Mouse (Mus musculus) granulocyte monocyte progenitor cell, adult 5-6 weeks (primary cell): Measurements from ENCODE around the gene Gpr161. TPM values are rescaled to one million over a fixed set of nuclear protein-coding genes. Genes with fewer than 3 reads are reported as not detected.
A peak's percentile ranks its signal among the peaks of the same experiment; 100 is the strongest.

Experiments
- ATAC-seq: replicated peaks from 2 replicates; pipeline ENCODE4 v1.8.0; 2016; ENCODE audit warnings: mild to moderate bottlenecking, moderate TSS enrichment, inconsistent platforms; ENCODE audit not compliant: poor library complexity, severe bottlenecking
- total RNA-seq, 2 experiments: library from RNA; stranded (forward) in 1 of 2; stranded (reverse) in 1 of 2; fragments of 200-712, 200-1000 nt in 1 of 2; fragments of >200 nt in 1 of 2; fragmentation: Nextera tagmentation in 1 of 2; gene quantifications; 2 replicates each; pipeline ENCODE4 v1.2.3; 2014 to 2017

Gpr161 gene
- total RNA-seq (2014; fragmentation: Nextera tagmentation) (0.17 and 0.21 TPM in 2 replicates), total RNA-seq (2017) (0.05 and 0.60 TPM in 2 replicates)

GRCm38 (mm10) chr1:165295489-165295888 lies at the start of gene Gpr161:
TSS of gene Gpr161 (plus strand) at chr1:165295789.
- ATAC-seq: no peak

GRCm38 (mm10) chr1:165246587-165246986 lies 49.0 kb upstream of the Gpr161 start:
- ATAC-seq: no peak

GRCm38 (mm10) chr1:165247085-165247484 lies 48.5 kb upstream of the Gpr161 start:
- ATAC-seq: no peak

- ATAC-seq: no peak
Measured at GRCm38 (mm10) chr1:165247788-165248187, 47.8 kb upstream of the Gpr161 start.

- ATAC-seq: peak; percentile 48; the same call in 1 of the 2 replicates
Measured at GRCm38 (mm10) chr1:165248842-165249241, 46.7 kb upstream of the Gpr161 start.

GRCm38 (mm10) chr1:165250546-165250945 lies 45.0 kb upstream of the Gpr161 start:
- ATAC-seq: no peak

GRCm38 (mm10) chr1:165252027-165252671 lies 43.4 kb upstream of the Gpr161 start:
- peak; percentile 77; the same call in 1 of the 2 replicates for ATAC-seq

- ATAC-seq: no peak
Measured at GRCm38 (mm10) chr1:165274946-165275345, 20.6 kb upstream of the Gpr161 start.

GRCm38 (mm10) chr1:165280741-165281140 lies 14.8 kb upstream of the Gpr161 start:
- no peak for ATAC-seq

- peak; percentile 79 for ATAC-seq
Measured at GRCm38 (mm10) chr1:165281351-165282221, 14.0 kb upstream of the Gpr161 start.

- peak; percentile 34 for ATAC-seq
Measured at GRCm38 (mm10) chr1:165282222-165282966, 13.2 kb upstream of the Gpr161 start.

GRCm38 (mm10) chr1:165282967-165283345 lies 12.6 kb upstream of the Gpr161 start:
- ATAC-seq: no peak

GRCm38 (mm10) chr1:165284096-165284495 lies 11.5 kb upstream of the Gpr161 start:
- ATAC-seq: no peak

- ATAC-seq: no peak
Measured at GRCm38 (mm10) chr1:165288165-165288564, 7.4 kb upstream of the Gpr161 start.

GRCm38 (mm10) chr1:165289831-165290230 lies 5.8 kb upstream of the Gpr161 start:
- peak; percentile 70 for ATAC-seq

GRCm38 (mm10) chr1:165291606-165292005 lies 4.0 kb upstream of the Gpr161 start:
- no peak for ATAC-seq

- no peak for ATAC-seq
Measured at GRCm38 (mm10) chr1:165301108-165301507, 5.5 kb downstream of the Gpr161 start.

GRCm38 (mm10) chr1:165301567-165301966 lies 6.0 kb downstream of the Gpr161 start:
- ATAC-seq: no peak

GRCm38 (mm10) chr1:165302455-165303208 lies 7.0 kb downstream of the Gpr161 start:
- ATAC-seq: no peak

GRCm38 (mm10) chr1:165303209-165303608 lies 7.6 kb downstream of the Gpr161 start:
- ATAC-seq: no peak
